Mouse (Mus musculus) megakaryocyte, embryonic 14.5 days (primary cell): Measurements from ENCODE around the gene Clptm1. TPM values are rescaled to one million over a fixed set of nuclear protein-coding genes. Genes with fewer than 3 reads are reported as not detected.
"Not testable (repeated sequence)": the region's sequence is repeated elsewhere in the genome, so short reads cannot be mapped to it uniquely, and the experiment has no call there.

ENCODE experiments used
- H3K27me3 ChIP-seq: replicated peaks from 2 replicates; pipeline ENCODE3; 2012; ENCODE audit warnings: inconsistent platforms
- H3K36me3 ChIP-seq: replicated peaks from 2 replicates; pipeline ENCODE3; 2012; ENCODE audit warnings: low read length, inconsistent platforms, mixed read lengths
- H3K4me1 ChIP-seq: 2 replicates; pipeline ENCODE4 v1.6.1; 2012; ENCODE audit warnings: inconsistent platforms
- H3K4me3 ChIP-seq: replicated peaks from 2 replicates; pipeline ENCODE3; 2012; ENCODE audit warnings: moderate library complexity, mild to moderate bottlenecking, inconsistent platforms
- H3K9me3 ChIP-seq: 2 replicates; pipeline ENCODE4 v1.6.1; 2012; ENCODE audit warnings: inconsistent platforms
- FLI1 ChIP-seq: IDR thresholded peaks from 2 replicates; pipeline ENCODE4 v1.6.1; 2012; ENCODE audit warnings: low read length, inconsistent platforms, mixed read lengths
- GATA1 ChIP-seq: IDR thresholded peaks from 3 replicates; pipeline ENCODE4 v1.6.1; 2012; ENCODE audit warnings: mixed read lengths, low read length, inconsistent platforms, borderline replicate concordance
- polyA plus RNA-seq: library from polyadenylated mRNA; stranded (reverse); fragments of >175 nt; gene quantifications from 2 replicates; pipeline ENCODE4 v1.2.3, GENCODE M21; 2012; ENCODE audit warnings: low replicate concordance; ENCODE audit not compliant: insufficient read depth

Gene Clptm1
- polyA plus RNA-seq, 1 experiment: 153 TPM

DNA sequence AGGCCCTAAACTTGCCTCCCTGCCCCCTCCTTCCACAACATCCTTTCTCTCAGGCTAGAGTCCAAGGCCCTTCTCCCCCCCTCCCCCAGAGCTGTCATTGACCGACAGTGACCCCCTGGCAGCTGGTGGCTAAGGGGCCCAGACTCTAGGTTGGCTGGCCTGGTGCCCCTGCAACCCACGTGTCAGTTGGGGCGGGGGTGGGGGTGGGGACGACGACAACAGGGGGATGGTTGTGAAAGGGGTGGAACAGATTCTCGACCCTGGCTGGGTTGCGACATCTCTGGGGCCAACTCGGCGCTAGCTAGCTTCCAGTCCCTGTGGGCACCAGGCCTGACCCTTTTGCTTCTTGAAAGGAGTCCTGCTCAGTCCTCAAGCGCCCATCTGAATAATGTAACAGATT lies 28.6 kb upstream of the Clptm1 start:
- Histone ChIP-seq H3K36me3 (peaks cover 23% of the 10 kb centered on the region), H3K4me3 (no peak overlapping the region), H3K27me3 (peaks cover 85% of the 10 kb centered on the region), H3K9me3 (peaks cover 25% of the 10 kb centered on the region), H3K4me1 (peaks cover 40% of the 10 kb centered on the region)
- TF ChIP-seq GATA1 (no peak), FLI1 (no peak)

- Histone ChIP-seq H3K4me1 (peaks cover 42% of the 10 kb centered on the region), H3K36me3 (peaks cover 15% of the 10 kb centered on the region), H3K9me3 (peaks cover 18% of the 10 kb centered on the region), H3K4me3 (peak within 1 kb of the TSS; percentile 69), H3K27me3 (peaks cover 75% of the 10 kb centered on the region)
- TF ChIP-seq GATA1: no peak
- no peak for TF ChIP-seq FLI1
Measured at GRCm38 (mm10) chr7:19691873-19692865, 27.3 kb upstream of the Clptm1 start, which contains the start of gene Apoc1. Gene Apoc1 (minus strand): TSS chr7:19692660.

DNA sequence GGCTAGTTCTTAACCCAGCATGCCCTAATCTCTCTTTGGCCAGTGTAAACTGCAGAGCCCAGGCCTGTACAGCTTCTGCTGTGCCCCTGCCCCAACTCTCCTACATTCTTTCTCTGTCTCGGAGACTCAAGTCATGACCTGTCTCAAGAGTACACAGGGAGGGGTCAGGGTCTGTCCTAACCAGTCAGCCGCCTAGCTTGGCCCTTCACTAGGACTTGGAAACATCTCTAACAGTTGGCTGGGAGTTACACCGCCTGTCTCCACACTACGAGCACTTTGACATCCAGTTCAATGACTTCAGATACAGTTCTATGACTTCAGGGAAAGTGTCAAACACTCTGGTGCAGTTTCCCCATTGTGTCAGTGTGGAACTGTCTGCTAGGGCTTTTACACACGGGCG lies 26.6 kb upstream of the Clptm1 start:
- H3K4me1 ChIP-seq: peaks cover 44% of the 10 kb centered on the region
- TF ChIP-seq GATA1 (no peak), FLI1 (no peak)
- H3K4me3 ChIP-seq: peak overlapping the region; percentile 62
- H3K27me3 ChIP-seq: peaks cover 68% of the 10 kb centered on the region
- H3K36me3 ChIP-seq: peaks cover 7% of the 10 kb centered on the region
- H3K9me3 ChIP-seq: peaks cover 10% of the 10 kb centered on the region

- H3K4me3 ChIP-seq: no peak overlapping the region
- H3K4me1 ChIP-seq: peaks cover 44% of the 10 kb centered on the region
- H3K27me3 ChIP-seq: peaks cover 66% of the 10 kb centered on the region
- peaks cover 4% of the 10 kb centered on the region; the same call in 1 of the 2 replicates for H3K9me3 ChIP-seq
- TF ChIP-seq FLI1 (no peak), GATA1 (no peak)
- H3K36me3 ChIP-seq: peaks cover 1% of the 10 kb centered on the region
Measured at GRCm38 (mm10) chr7:19690845-19691244, 26.0 kb upstream of the Clptm1 start.

- Histone ChIP-seq H3K4me3 (peak overlapping the region; percentile 17), H3K4me1 (peaks cover 31% of the 10 kb centered on the region), H3K9me3 (peaks cover 4% of the 10 kb centered on the region; the same call in 1 of the 2 replicates), H3K27me3 (peaks cover 65% of the 10 kb centered on the region), H3K36me3 (no peaks in the 10 kb centered on the region)
- TF ChIP-seq GATA1 (no peak), FLI1 (no peak)
Measured at GRCm38 (mm10) chr7:19688611-19689010, 23.8 kb upstream of the Clptm1 start.

DNA sequence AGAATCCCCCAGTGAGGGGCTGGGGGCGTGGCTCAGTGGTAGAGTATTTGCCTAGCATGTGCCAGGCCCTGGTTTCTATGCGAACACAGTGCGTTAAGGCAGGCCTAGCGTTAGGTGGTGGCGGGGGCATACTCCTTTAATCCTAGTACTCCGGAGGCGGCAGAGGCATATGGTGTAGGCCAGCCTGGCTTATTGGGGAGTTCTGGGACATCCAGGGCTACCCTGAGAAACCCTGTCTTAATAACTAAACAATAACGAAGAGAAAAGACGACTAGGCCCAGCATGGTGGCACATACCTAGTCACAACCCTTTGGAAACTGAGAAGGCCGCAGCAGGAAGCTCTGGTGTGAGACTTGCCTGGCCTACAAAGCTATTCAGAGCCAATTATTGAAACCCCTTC lies 23.3 kb upstream of the Clptm1 start:
- H3K4me1 ChIP-seq: peaks cover 30% of the 10 kb centered on the region
- H3K36me3 ChIP-seq: no peaks in the 10 kb centered on the region
- H3K9me3 ChIP-seq: peaks cover 4% of the 10 kb centered on the region; the same call in 1 of the 2 replicates
- TF ChIP-seq FLI1: no peak
- peaks cover 62% of the 10 kb centered on the region for H3K27me3 ChIP-seq
- H3K4me3 ChIP-seq: no peak overlapping the region

DNA sequence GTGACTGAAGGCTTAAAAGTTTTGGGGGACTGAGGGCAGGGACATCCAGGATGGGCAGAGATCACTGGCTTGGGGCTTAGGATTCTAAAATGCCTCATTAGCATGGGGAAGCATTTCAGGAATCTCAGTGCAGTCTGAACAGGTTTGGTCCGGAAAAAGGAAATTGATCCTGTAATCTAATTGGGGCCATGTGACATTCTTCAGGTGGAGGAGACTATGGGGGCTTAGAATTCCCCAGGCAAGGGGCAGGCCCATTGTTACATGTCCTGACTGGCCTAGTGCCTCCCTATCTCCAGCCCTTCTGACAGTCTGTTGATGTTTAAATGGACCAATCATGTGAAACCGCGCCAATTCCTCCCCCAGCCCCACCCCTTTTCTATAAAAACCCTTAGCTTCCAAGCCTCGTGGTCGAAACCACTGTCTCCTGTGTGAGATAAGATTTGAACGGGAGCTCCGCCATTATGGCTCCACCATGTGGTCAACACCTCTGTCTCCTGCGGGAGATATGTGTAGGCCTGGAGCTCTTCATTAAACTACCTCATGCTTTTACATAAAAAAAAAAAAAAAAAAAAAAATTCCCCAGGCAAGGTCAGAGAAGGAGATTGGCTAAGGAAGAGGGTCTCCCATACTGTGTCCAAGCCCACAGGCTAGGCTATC lies 22.2 kb upstream of the Clptm1 start:
- not testable (repeated sequence) for H3K9me3 ChIP-seq, H3K4me3 ChIP-seq, H3K36me3 ChIP-seq
- H3K27me3 ChIP-seq: peaks cover 56% of the 10 kb centered on the region
- peaks cover 28% of the 10 kb centered on the region for H3K4me1 ChIP-seq

DNA sequence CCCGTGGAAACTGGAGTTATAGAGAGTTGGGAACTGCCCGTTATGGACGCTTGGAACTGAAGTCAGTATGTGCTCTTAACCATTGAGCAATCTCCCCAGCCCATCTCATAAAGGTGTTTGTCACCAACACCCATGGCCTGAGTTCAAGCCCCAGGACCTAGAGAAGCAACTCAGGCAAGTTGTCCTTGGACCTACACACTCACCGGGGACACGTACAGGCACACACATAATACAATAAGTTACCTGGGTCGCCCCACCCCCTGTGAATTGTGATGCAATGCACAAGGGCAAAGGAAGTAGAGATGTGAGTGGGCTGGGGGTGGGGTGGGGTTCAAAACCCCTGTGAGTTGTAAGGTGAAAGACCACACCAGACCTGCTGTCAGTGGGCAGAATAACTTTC lies 21.7 kb upstream of the Clptm1 start:
- Histone ChIP-seq H3K4me1 (peaks cover 28% of the 10 kb centered on the region), H3K27me3 (peaks cover 54% of the 10 kb centered on the region), H3K4me3 (no peak overlapping the region), H3K9me3 (peaks cover 4% of the 10 kb centered on the region; the same call in 1 of the 2 replicates), H3K36me3 (no peaks in the 10 kb centered on the region)
- TF ChIP-seq GATA1 (no peak), FLI1 (no peak)

GRCm38 (mm10) chr7:19685374-19685773 lies 20.5 kb upstream of the Clptm1 start:
- Histone ChIP-seq H3K4me1 (peaks cover 34% of the 10 kb centered on the region), H3K4me3 (no peak overlapping the region), H3K36me3 (no peaks in the 10 kb centered on the region), H3K9me3 (no peaks in the 10 kb centered on the region), H3K27me3 (peaks cover 53% of the 10 kb centered on the region)
- TF ChIP-seq FLI1: no peak
- TF ChIP-seq GATA1: no peak

DNA sequence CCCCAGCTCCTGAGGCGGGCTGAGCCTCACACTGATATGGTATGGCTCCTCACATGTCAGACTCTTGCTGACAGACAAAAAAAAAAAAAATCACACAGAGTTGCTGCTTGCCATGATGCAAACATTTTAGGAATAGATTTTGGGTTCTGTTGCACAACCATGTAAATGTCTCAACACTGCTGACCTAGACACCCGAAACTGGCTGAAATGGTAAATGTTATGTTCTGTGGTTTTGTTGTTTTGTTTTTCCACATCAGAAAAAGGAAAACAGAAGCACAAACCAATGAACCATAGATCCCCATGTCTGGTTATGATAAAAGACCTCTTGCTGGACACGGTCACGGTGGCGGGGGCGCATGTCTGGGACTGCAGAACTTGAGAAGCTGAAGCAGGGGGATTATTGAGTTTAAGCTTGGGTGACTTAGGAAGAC lies 19.0 kb upstream of the Clptm1 start:
- H3K4me3 ChIP-seq: no peak overlapping the region

More for the DNA sequence above, 19.0 kb upstream of the Clptm1 start:
- Histone ChIP-seq H3K27me3 (peaks cover 44% of the 10 kb centered on the region), H3K9me3 (no peaks in the 10 kb centered on the region), H3K4me1 (peaks cover 32% of the 10 kb centered on the region), H3K36me3 (no peaks in the 10 kb centered on the region)
- no peak for TF ChIP-seq FLI1
- TF ChIP-seq GATA1: no peak
